Mouse (Mus musculus) cerebellum, adult 2 months (tissue): ENCODE results near the gene Mapkapk5.

Experiments
- CTCF ChIP-seq: fragments of 200-500 bp; IDR thresholded peaks from 2 replicates; pipeline ENCODE4 v1.5.1; 2011; ENCODE audit warnings: low read depth, mild to moderate bottlenecking, control low read depth, low read length, moderate library complexity, borderline replicate concordance; ENCODE audit not compliant: insufficient read depth
- POLR2A ChIP-seq: fragments of 200-500 bp; IDR thresholded peaks from 2 replicates; pipeline ENCODE4 v1.6.1; 2011; ENCODE audit warnings: low read length, control low read depth, borderline replicate concordance; ENCODE audit not compliant: insufficient read depth

GRCm38 (mm10) chr5:121506846-121507245 lies 38.9 kb downstream of the Mapkapk5 start:
- TF ChIP-seq CTCF (no peak), POLR2A (no peak)
